25 mouse cellular contexts compared by ENCODE assay signal in the genomic region with DNA sequence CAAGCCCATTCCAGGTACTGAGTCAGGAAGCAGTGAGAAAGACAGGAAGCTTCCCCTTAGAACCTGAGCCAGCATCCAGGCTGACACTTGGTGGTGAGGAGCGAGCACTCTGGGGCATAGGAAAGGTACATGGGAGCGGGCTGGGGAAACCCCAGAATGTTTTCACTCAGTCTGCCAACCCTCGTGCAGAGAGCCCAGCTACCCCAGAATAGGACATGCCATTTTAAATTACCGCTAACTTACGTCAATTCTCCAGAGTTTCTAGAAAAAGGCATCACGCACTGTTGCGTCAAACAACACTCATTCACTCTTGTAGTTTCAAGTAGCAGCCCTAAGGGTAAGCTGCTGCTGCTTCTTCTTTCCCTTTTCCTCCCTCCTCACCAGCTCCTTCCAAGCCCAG.
"Had no signal": no experiment of that assay in that cellular context is flagged by ENCODE, and none has a peak within 500 bp of the region (broad histone marks: within the 10 kb centered on the region; RNA-seq: fewer than 3 reads in every experiment).

No protein-coding gene starts in this region.

- H3K9me3 ChIP-seq: heart, embryonic 12.5 days; hindbrain, embryonic 13.5 days; hindbrain, embryonic 15.5 days; intestine, embryonic 15.5 days; limb, embryonic 10.5 days; limb, embryonic 12.5 days; liver, embryonic 13.5 days; liver, embryonic 15.5 days had no signal

- H3K27me3 ChIP-seq: heart, embryonic 12.5 days; hindbrain, embryonic 13.5 days; hindbrain, embryonic 15.5 days; intestine, embryonic 15.5 days; limb, embryonic 12.5 days; liver, embryonic 13.5 days; liver, embryonic 15.5 days had no signal

- H3K4me2 ChIP-seq: heart, embryonic 12.5 days; hindbrain, embryonic 13.5 days; hindbrain, embryonic 15.5 days; intestine, embryonic 15.5 days; limb, embryonic 12.5 days; liver, embryonic 11.5 days; liver, embryonic 13.5 days; liver, embryonic 15.5 days had no signal

- H3K4me1 ChIP-seq: hindbrain, embryonic 13.5 days; hindbrain, embryonic 15.5 days; limb, embryonic 10.5 days; liver, embryonic 13.5 days had no signal

- H3K36me3 ChIP-seq: hindbrain, embryonic 13.5 days; hindbrain, embryonic 15.5 days; intestine, embryonic 15.5 days; limb, embryonic 10.5 days; limb, embryonic 12.5 days; liver, embryonic 13.5 days; liver, embryonic 15.5 days had no signal

- H3K4me3 ChIP-seq: heart, adult 2 months; heart, embryonic 12.5 days; hindbrain, embryonic 13.5 days; hindbrain, embryonic 15.5 days; intestine, embryonic 15.5 days; layer of hippocampus, adult 2 months; left cerebral cortex, adult 2 months; limb, embryonic 10.5 days; limb, embryonic 12.5 days; liver, embryonic 13.5 days; liver, embryonic 15.5 days had no signal

- H3K9ac ChIP-seq: heart, embryonic 12.5 days; hindbrain, embryonic 13.5 days; hindbrain, embryonic 15.5 days; intestine, embryonic 15.5 days; limb, embryonic 12.5 days; liver, embryonic 13.5 days; liver, embryonic 15.5 days had no signal

- ATAC-seq: hindbrain, postnatal 0 days; inflammation-experienced regulatory T-cells, adult 6 months; intestine, embryonic 15.5 days; intestine, postnatal 0 days had no signal

- H3K27ac ChIP-seq: heart, adult 2 months; hindbrain, embryonic 13.5 days; hindbrain, embryonic 15.5 days; hindbrain, postnatal 0 days; intestine, embryonic 15.5 days; layer of hippocampus, adult 2 months; left cerebral cortex, adult 2 months; limb, embryonic 10.5 days; limb, embryonic 12.5 days; liver, embryonic 13.5 days; liver, embryonic 15.5 days had no signal

- DNase-seq: gastrocnemius, postnatal 14 days; gastrocnemius, postnatal 36 days; heart, adult 2 months; heart, postnatal 10 days; heart, postnatal 4 days; kidney, adult 18-20 months; kidney, adult 8-10 months; kidney, postnatal 10 days; kidney, postnatal 25 days; kidney, postnatal 4 days; liver; liver, embryonic 13.5 days had no signal
